13 mouse cellular contexts compared by ENCODE assay signal in the genomic region with DNA sequence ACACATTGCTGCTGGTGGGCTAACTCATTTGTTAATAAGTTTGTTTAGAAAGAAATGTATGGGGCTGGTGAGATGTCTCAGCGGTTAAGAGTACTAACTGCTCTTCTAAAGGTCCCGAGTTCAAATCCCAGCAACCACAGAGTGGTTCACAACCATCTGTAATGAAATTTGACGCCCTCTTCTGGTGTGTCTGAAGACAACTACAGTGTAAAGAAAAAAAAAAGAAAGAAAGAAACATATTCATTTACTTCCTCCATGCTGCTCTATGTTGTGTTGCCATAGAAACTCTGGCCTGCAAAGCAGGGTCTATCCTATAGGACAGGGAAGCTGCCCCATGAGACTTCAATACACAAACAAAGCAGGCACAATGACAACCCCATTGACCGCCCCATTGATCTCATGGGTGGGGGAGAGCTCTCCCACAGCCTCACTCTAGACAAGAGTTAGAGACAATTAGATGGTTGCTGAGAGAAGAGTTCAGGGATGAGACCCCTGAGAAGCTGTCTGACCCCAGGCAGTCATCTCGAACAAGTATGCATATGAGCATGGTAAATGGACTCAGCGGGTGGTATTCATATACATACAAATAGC. TPM values are rescaled to one million over a fixed set of nuclear protein-coding genes. Genes with fewer than 3 reads are reported as not detected.
A peak's percentile ranks its signal among the peaks of the same experiment; 100 is the strongest.
DNase-seq lines count a peak whose midpoint lies in the region; ATAC-seq lines count a peak whose summit lies in the region.
"Had no signal": no experiment of that assay in that cellular context is flagged by ENCODE, and none has a peak within 500 bp of the region (broad histone marks: within the 10 kb centered on the region; RNA-seq: fewer than 3 reads in every experiment).

No protein-coding gene starts in this region.

- H3K27ac ChIP-seq in heart, embryonic 13.5 days (replicated peaks), result peak overlapping the region; percentile 99
- peak overlapping the region; percentile 87 for H3K27ac ChIP-seq in lung, embryonic 15.5 days
- peak overlapping the region; percentile 83 for H3K27ac ChIP-seq in embryonic facial prominence, embryonic 10.5 days (replicated peaks)
- H3K27ac ChIP-seq: hindbrain, embryonic 14.5 days; left cerebral cortex, adult 2 months had no signal

- DNase-seq in heart, postnatal 14 days, result no peak
- no peak for DNase-seq in lung, adult 18-20 months
- no peak for DNase-seq in embryonic facial prominence, embryonic 10.5 days (ENCODE audit: low spot score)
- DNase-seq in cerebellum, postnatal 4 days (ENCODE audit: low spot score in 2 of 2), result no peak
- no peak for DNase-seq in thymus, postnatal 10 days (ENCODE audit: low spot score in 2 of 2)
- DNase-seq: liver, embryonic 13.5 days; right cerebral cortex, adult 18-20 months had no signal

- no peaks in the 10 kb centered on the region; the same call in 1 of the 2 replicates for H3K36me3 ChIP-seq in heart, embryonic 13.5 days
- no peaks in the 10 kb centered on the region for H3K36me3 ChIP-seq in lung, embryonic 15.5 days
- H3K36me3 ChIP-seq in embryonic facial prominence, embryonic 10.5 days (replicated peaks), result no peaks in the 10 kb centered on the region

- no peak overlapping the region for H3K4me2 ChIP-seq in heart, embryonic 13.5 days
- no peak overlapping the region for H3K4me2 ChIP-seq in lung, embryonic 15.5 days
- H3K4me2 ChIP-seq: hindbrain, embryonic 14.5 days; liver, embryonic 13.5 days had no signal

- H3K4me1 ChIP-seq in heart, embryonic 13.5 days, result peaks cover 42% of the 10 kb centered on the region
- H3K4me1 ChIP-seq in lung, embryonic 15.5 days, result peaks cover 17% of the 10 kb centered on the region
- H3K4me1 ChIP-seq in embryonic facial prominence, embryonic 10.5 days, result peaks cover 53% of the 10 kb centered on the region

- WGBS in heart, embryonic 13.5 days, result 80% methylated on average over 6 of the region's 6 CpGs
- 72% methylated on average over 6 of the region's 6 CpGs for WGBS in lung, embryonic 15.5 days
- WGBS in embryonic facial prominence, embryonic 10.5 days, result 82% methylated on average over 6 of the region's 6 CpGs

- intact Hi-C loops in heart, postnatal 14 days (cut with DNase I), result no loop called here

- no peaks in the 10 kb centered on the region for H3K9me3 ChIP-seq in heart, embryonic 13.5 days
- H3K9me3 ChIP-seq in lung, embryonic 15.5 days, result no peaks in the 10 kb centered on the region
- no peaks in the 10 kb centered on the region for H3K9me3 ChIP-seq in embryonic facial prominence, embryonic 10.5 days
- H3K9me3 ChIP-seq: liver, embryonic 13.5 days had no signal

- no peaks in the 10 kb centered on the region for H3K27me3 ChIP-seq in heart, embryonic 13.5 days (replicated peaks)
- no peaks in the 10 kb centered on the region for H3K27me3 ChIP-seq in lung, embryonic 15.5 days
- no peaks in the 10 kb centered on the region for H3K27me3 ChIP-seq in embryonic facial prominence, embryonic 10.5 days (replicated peaks; ENCODE audit: low read depth, poor library complexity, severe bottlenecking)
- H3K27me3 ChIP-seq: liver, embryonic 13.5 days; Patski had no signal

- H3K9ac ChIP-seq in heart, embryonic 13.5 days, result no peak overlapping the region
- H3K9ac ChIP-seq in lung, embryonic 15.5 days, result no peak overlapping the region
- H3K9ac ChIP-seq: hindbrain, embryonic 14.5 days; liver, embryonic 13.5 days had no signal

- ATAC-seq in heart, embryonic 13.5 days (ENCODE audit: extremely low read depth, insufficient number of reproducible peaks, low FRiP score, low TSS enrichment), result no peak
- ATAC-seq in lung, embryonic 15.5 days (ENCODE audit: borderline replicate concordance, extremely low read depth, low FRiP score, low TSS enrichment), result no peak
- ATAC-seq in megakaryocyte progenitor cell, adult 5-6 weeks (replicated peaks; ENCODE audit: poor library complexity), result peak; percentile 32; the same call in 1 of the 2 replicates

- H3K4me3 ChIP-seq in heart, embryonic 13.5 days, result no peak overlapping the region
- no peak overlapping the region for H3K4me3 ChIP-seq in lung, embryonic 15.5 days
- H3K4me3 ChIP-seq in embryonic facial prominence, embryonic 10.5 days, result no peak overlapping the region
- H3K4me3 ChIP-seq: left cerebral cortex, adult 2 months; liver, embryonic 13.5 days had no signal

RNA-seq across cellular contexts. Expression of a gene that starts 22.6 kb away (rescaled TPM):
- 59.6 and 60.8 TPM in 2 replicates for polyA plus RNA-seq in heart, embryonic 13.5 days (2015; fragmentation: Nextera tagmentation; extraction: Ambion mirVana)
- 10 to 100 TPM; 51.0 to 55.4 TPM for total RNA-seq in heart, postnatal 14 days (2021)
- 84.9 and 85.5 TPM in 2 replicates for polyA plus RNA-seq in lung, embryonic 15.5 days (2015; fragmentation: Nextera tagmentation; extraction: Ambion mirVana)
- 88.8 and 93.2 TPM in 2 replicates for polyA plus RNA-seq in embryonic facial prominence, embryonic 10.5 days (2016; fragmentation: Nextera tagmentation; extraction: Ambion mirVana)
- total RNA-seq in megakaryocyte progenitor cell, adult 5-6 weeks (2015), result 35.5 and 44.0 TPM in 2 replicates
- 62.3 and 72.8 TPM in 2 replicates for total RNA-seq in megakaryocyte progenitor cell, adult 5-6 weeks (2017)
